Mouse (Mus musculus) gastrocnemius, adult 2 months (tissue): ENCODE measurements around the gene Defb36. TPM values are rescaled to one million over a fixed set of nuclear protein-coding genes. Genes with fewer than 3 reads are reported as not detected.

Experiments used
- DNase-seq: peaks from one replicate; pipeline ENCODE4 v3.0.0; 2022
- H3K27ac ChIP-seq: fragments of 200-600 bp; 2 replicates; pipeline ENCODE4 v1.8.1; 2022; ENCODE audit warnings: mild to moderate bottlenecking
- H3K4me3 ChIP-seq: fragments of 200-600 bp; 2 replicates; pipeline ENCODE4 v1.8.1; 2022; ENCODE audit warnings: mild to moderate bottlenecking, moderate library complexity
- CTCF ChIP-seq: fragments of 200-600 bp; IDR thresholded peaks from 2 replicates; pipeline ENCODE4 v1.8.1; 2022; ENCODE audit warnings: antibody characterized with exemption, mild to moderate bottlenecking, moderate library complexity
- intact Hi-C: fragments of 180-260 bp; cut with DNase I; formaldehyde crosslinking; loops from one replicate; pipeline ENCODE4 v1.15.1; 2025
- total RNA-seq, 2 experiments: library from RNA; stranded (reverse); gene quantifications; 2 replicates each; pipeline ENCODE4 v1.2.3; 2021

Defb36 gene
- total RNA-seq, 2 experiments from 2014 or later, result not detected

- Histone ChIP-seq H3K27ac (peak within 1 kb of the TSS; percentile 87), H3K4me3 (peak within 1 kb of the TSS; percentile 74)
- DNase-seq, result peak; percentile 68
- intact Hi-C loops, result no loop called here
- no peak for TF ChIP-seq CTCF
Observed at GRCm38 (mm10) chr2:152626774-152627591, 22.9 kb downstream of the Defb36 start, which contains the start of gene Rem1. Rem1 (plus strand) TSS chr2:152626951.

- no peak for TF ChIP-seq CTCF
- Histone ChIP-seq H3K27ac (peak overlapping the region; percentile 87), H3K4me3 (peak overlapping the region; percentile 74)
- DNase-seq, result no peak
- intact Hi-C loops, result no loop called here
Observed at GRCm38 (mm10) chr2:152628066-152628465, 23.9 kb downstream of the Defb36 start.

- H3K27ac ChIP-seq, result peak overlapping the region; percentile 87
- TF ChIP-seq CTCF, result no peak
- intact Hi-C loops, result no loop called here
- DNase-seq, result no peak
- H3K4me3 ChIP-seq, result peak overlapping the region; percentile 74
Observed at GRCm38 (mm10) chr2:152629239-152629638, 25.1 kb downstream of the Defb36 start.

GRCm38 (mm10) chr2:152629904-152630303 is 25.8 kb downstream of the Defb36 start:
- no peak for TF ChIP-seq CTCF
- intact Hi-C loops, result no loop called here
- Histone ChIP-seq H3K4me3 (peak overlapping the region; percentile 74), H3K27ac (peak overlapping the region; percentile 87)
- no peak for DNase-seq

GRCm38 (mm10) chr2:152633334-152633733 is 29.2 kb downstream of the Defb36 start:
- no peak for TF ChIP-seq CTCF
- Histone ChIP-seq H3K4me3 (peak overlapping the region; percentile 24), H3K27ac (peak overlapping the region; percentile 52)
- intact Hi-C loops, result no loop called here
- DNase-seq, result no peak

- intact Hi-C loops, result no loop called here
- peak overlapping the region; percentile 84; the same call in 1 of the 2 replicates for H3K27ac ChIP-seq
- H3K4me3 ChIP-seq, result no peak overlapping the region
- DNase-seq, result no peak
- TF ChIP-seq CTCF, result no peak
Observed at GRCm38 (mm10) chr2:152634311-152634710, 30.2 kb downstream of the Defb36 start.

- no peak for TF ChIP-seq CTCF
- Histone ChIP-seq H3K27ac (peak overlapping the region; percentile 84), H3K4me3 (peak overlapping the region; percentile 40)
- intact Hi-C loops, result no loop called here
- DNase-seq, result peak; percentile 76
Observed at GRCm38 (mm10) chr2:152636246-152637005, 32.3 kb downstream of the Defb36 start.

GRCm38 (mm10) chr2:152637006-152637322 is 32.8 kb downstream of the Defb36 start:
- intact Hi-C loops, result no loop called here
- TF ChIP-seq CTCF, result no peak
- Histone ChIP-seq H3K4me3 (peak overlapping the region; percentile 40), H3K27ac (peak overlapping the region; percentile 84)
- no peak for DNase-seq

GRCm38 (mm10) chr2:152637381-152637780 is 33.3 kb downstream of the Defb36 start:
- no peak for TF ChIP-seq CTCF
- intact Hi-C loops, result no loop called here
- H3K4me3 ChIP-seq, result no peak overlapping the region
- peak overlapping the region; percentile 84 for H3K27ac ChIP-seq
- no peak for DNase-seq

GRCm38 (mm10) chr2:152638865-152639264 is 34.7 kb downstream of the Defb36 start:
- DNase-seq, result no peak
- Histone ChIP-seq H3K4me3 (no peak overlapping the region), H3K27ac (peak overlapping the region; percentile 84)
- no peak for TF ChIP-seq CTCF
- intact Hi-C loops, result no loop called here

- Histone ChIP-seq H3K27ac (peak overlapping the region; percentile 84), H3K4me3 (no peak overlapping the region)
- TF ChIP-seq CTCF, result no peak
- intact Hi-C loops, result no loop called here
- DNase-seq, result peak; percentile 50
Observed at GRCm38 (mm10) chr2:152639406-152640113, 35.4 kb downstream of the Defb36 start.

- Histone ChIP-seq H3K4me3 (peak overlapping the region; percentile 30), H3K27ac (peak overlapping the region; percentile 75)
- intact Hi-C loops, result no loop called here
- no peak for TF ChIP-seq CTCF
- peak; percentile 80 for DNase-seq
Observed at GRCm38 (mm10) chr2:152652901-152653620, 48.9 kb downstream of the Defb36 start.
